16 mouse cellular contexts compared by ENCODE assay signal in genomic region chr17:50710497-50711222, GRCm38 (mm10).
DNase-seq lines count a peak whose midpoint lies in the region; ATAC-seq and TF ChIP-seq lines count a peak whose summit lies in the region.
"Had no signal": no experiment of that assay in that cellular context is flagged by ENCODE, and none has a peak within 500 bp of the region (broad histone marks: within the 10 kb centered on the region; RNA-seq: fewer than 3 reads in every experiment).

No protein-coding gene starts in this region.

- no peak for TF ChIP-seq CTCF in hindbrain, postnatal 0 days (IDR thresholded peaks at IDR 0.05; ENCODE audit: low read depth)

- H3K9ac ChIP-seq in embryonic facial prominence, embryonic 11.5 days (replicated peaks; ENCODE audit: low read length), result no peak overlapping the region
- H3K9ac ChIP-seq in forebrain, embryonic 15.5 days (replicated peaks), result no peak overlapping the region
- no peak overlapping the region for H3K9ac ChIP-seq in hindbrain, postnatal 0 days (replicated peaks; ENCODE audit: low read length)
- no peak overlapping the region for H3K9ac ChIP-seq in neural tube, embryonic 15.5 days (replicated peaks)
- H3K9ac ChIP-seq: heart, embryonic 15.5 days; intestine, embryonic 15.5 days; limb, embryonic 13.5 days had no signal

- no peaks in the 10 kb centered on the region for H3K4me1 ChIP-seq in embryonic facial prominence, embryonic 11.5 days (ENCODE audit: control insufficient read depth, insufficient read depth, low read length)
- H3K4me1 ChIP-seq in embryonic facial prominence, embryonic 10.5 days, result no peaks in the 10 kb centered on the region
- H3K4me1 ChIP-seq in forebrain, embryonic 15.5 days, result peaks cover 3% of the 10 kb centered on the region; the same call in 1 of the 2 replicates
- no peaks in the 10 kb centered on the region for H3K4me1 ChIP-seq in hindbrain, postnatal 0 days (ENCODE audit: insufficient read depth, low read length)
- peaks cover 3% of the 10 kb centered on the region for H3K4me1 ChIP-seq in neural tube, embryonic 15.5 days
- H3K4me1 ChIP-seq: heart, embryonic 15.5 days; intestine, embryonic 15.5 days; limb, embryonic 13.5 days had no signal

- no peaks in the 10 kb centered on the region; the same call in 1 of the 2 replicates for H3K27me3 ChIP-seq in embryonic facial prominence, embryonic 11.5 days (ENCODE audit: control insufficient read depth, insufficient read depth, low read length)
- H3K27me3 ChIP-seq in embryonic facial prominence, embryonic 10.5 days (replicated peaks; ENCODE audit: low read depth, poor library complexity, severe bottlenecking), result no peaks in the 10 kb centered on the region
- H3K27me3 ChIP-seq in forebrain, embryonic 15.5 days, result no peaks in the 10 kb centered on the region
- H3K27me3 ChIP-seq in hindbrain, postnatal 0 days (ENCODE audit: insufficient read depth, low read length), result no peaks in the 10 kb centered on the region
- no peaks in the 10 kb centered on the region for H3K27me3 ChIP-seq in neural tube, embryonic 15.5 days (replicated peaks)
- H3K27me3 ChIP-seq: heart, embryonic 15.5 days; intestine, embryonic 15.5 days; limb, embryonic 13.5 days had no signal

- no peaks in the 10 kb centered on the region for H3K36me3 ChIP-seq in embryonic facial prominence, embryonic 11.5 days (replicated peaks; ENCODE audit: control insufficient read depth, insufficient read depth, low read depth, low read length)
- no peaks in the 10 kb centered on the region for H3K36me3 ChIP-seq in embryonic facial prominence, embryonic 10.5 days (replicated peaks)
- H3K36me3 ChIP-seq in forebrain, embryonic 15.5 days, result no peaks in the 10 kb centered on the region
- H3K36me3 ChIP-seq in hindbrain, postnatal 0 days (ENCODE audit: insufficient read depth, low read length), result no peaks in the 10 kb centered on the region
- H3K36me3 ChIP-seq in neural tube, embryonic 15.5 days, result no peaks in the 10 kb centered on the region
- H3K36me3 ChIP-seq: heart, embryonic 15.5 days; intestine, embryonic 15.5 days; limb, embryonic 13.5 days had no signal

- 0 out of 2 replicates have a peak, but pooled peaks have one; percentile 39 for ATAC-seq in embryonic facial prominence, embryonic 11.5 days (replicated peaks; ENCODE audit: insufficient number of reproducible peaks, low FRiP score, low TSS enrichment, low read depth)
- ATAC-seq in forebrain, embryonic 15.5 days (replicated peaks), result peak; percentile 78
- no peak; the same call in 1 of the 2 replicates for ATAC-seq in hindbrain, postnatal 0 days
- peak; percentile 41; the same call in 1 of the 2 replicates for ATAC-seq in neural tube, embryonic 15.5 days (ENCODE audit: low FRiP score)
- no peak for ATAC-seq in megakaryocyte-erythroid progenitor cell, adult 5-6 weeks (replicated peaks; ENCODE audit: low FRiP score, low TSS enrichment, poor library complexity, severe bottlenecking)
- ATAC-seq: intestine, embryonic 15.5 days had no signal

- no peaks in the 10 kb centered on the region for H3K9me3 ChIP-seq in embryonic facial prominence, embryonic 11.5 days (replicated peaks; ENCODE audit: control insufficient read depth, low read length)
- peaks cover 12% of the 10 kb centered on the region; the same call in 1 of the 2 replicates for H3K9me3 ChIP-seq in embryonic facial prominence, embryonic 10.5 days
- H3K9me3 ChIP-seq in forebrain, embryonic 15.5 days, result no peaks in the 10 kb centered on the region
- H3K9me3 ChIP-seq in hindbrain, postnatal 0 days (ENCODE audit: low read length), result 0 out of 2 replicates have a peak, but pooled peaks cover 2% of the 10 kb centered on the region
- H3K9me3 ChIP-seq in neural tube, embryonic 15.5 days (replicated peaks), result no peaks in the 10 kb centered on the region
- H3K9me3 ChIP-seq: heart, embryonic 15.5 days; intestine, embryonic 15.5 days had no signal

- H3K4me2 ChIP-seq in embryonic facial prominence, embryonic 11.5 days (ENCODE audit: low read depth, low read length), result no peak overlapping the region
- H3K4me2 ChIP-seq in forebrain, embryonic 15.5 days (replicated peaks), result no peak overlapping the region
- no peak overlapping the region for H3K4me2 ChIP-seq in hindbrain, postnatal 0 days (ENCODE audit: low read depth, low read length)
- no peak overlapping the region for H3K4me2 ChIP-seq in neural tube, embryonic 15.5 days
- H3K4me2 ChIP-seq: heart, embryonic 15.5 days; intestine, embryonic 15.5 days; limb, embryonic 13.5 days had no signal

- no peak for DNase-seq in embryonic facial prominence, embryonic 11.5 days (ENCODE audit: low spot score)
- DNase-seq in embryonic facial prominence, embryonic 10.5 days (ENCODE audit: low spot score), result no peak
- peak; percentile 40 for DNase-seq in hindbrain, postnatal 0 days (ENCODE audit: low spot score)
- DNase-seq in left cerebral cortex, adult 11 months (ENCODE audit: low spot score), result no peak
- no peak for DNase-seq in thymus, postnatal 14 days
- DNase-seq: adrenal gland, postnatal 36 days; kidney, postnatal 14 days; lung, adult 2 months; spleen, adult 18-20 months had no signal

- no peak overlapping the region for H3K4me3 ChIP-seq in embryonic facial prominence, embryonic 11.5 days (ENCODE audit: low read depth, low read length)
- H3K4me3 ChIP-seq in embryonic facial prominence, embryonic 10.5 days, result no peak overlapping the region
- H3K4me3 ChIP-seq in forebrain, embryonic 15.5 days, result no peak overlapping the region
- H3K4me3 ChIP-seq in hindbrain, postnatal 0 days (ENCODE audit: low read length), result no peak overlapping the region
- H3K4me3 ChIP-seq in neural tube, embryonic 15.5 days (replicated peaks), result no peak overlapping the region
- H3K4me3 ChIP-seq: heart, embryonic 15.5 days; intestine, embryonic 15.5 days; limb, embryonic 13.5 days had no signal

- no peak overlapping the region for H3K27ac ChIP-seq in embryonic facial prominence, embryonic 11.5 days (replicated peaks; ENCODE audit: low read depth, low read length)
- H3K27ac ChIP-seq in embryonic facial prominence, embryonic 10.5 days (replicated peaks), result no peak overlapping the region
- peak overlapping the region; percentile 51; the same call in 1 of the 2 replicates for H3K27ac ChIP-seq in forebrain, embryonic 15.5 days (replicated peaks)
- no peak overlapping the region for H3K27ac ChIP-seq in hindbrain, postnatal 0 days
- H3K27ac ChIP-seq in neural tube, embryonic 15.5 days (replicated peaks), result no peak overlapping the region
- H3K27ac ChIP-seq: heart, embryonic 15.5 days; intestine, embryonic 15.5 days; limb, embryonic 13.5 days; stomach, postnatal 0 days had no signal

- 79% methylated on average over 7 of the region's 7 CpGs for WGBS in embryonic facial prominence, embryonic 11.5 days
- WGBS in embryonic facial prominence, embryonic 10.5 days, result 80% methylated on average over 7 of the region's 7 CpGs
- 62% methylated on average over 7 of the region's 7 CpGs for WGBS in forebrain, embryonic 15.5 days
- WGBS in hindbrain, postnatal 0 days, result 48% methylated on average over 7 of the region's 7 CpGs
- WGBS in neural tube, embryonic 15.5 days, result 40% methylated on average over 7 of the region's 7 CpGs

Comparison
In these comparisons a context has a peak if more than half of its experiments do, and no peak if none do; other contexts are left out.
1. ATAC-seq: peak in embryonic facial prominence, embryonic 11.5 days (single experiment), forebrain, embryonic 15.5 days (single experiment) and neural tube, embryonic 15.5 days (single experiment); none in hindbrain, postnatal 0 days (single experiment) and megakaryocyte-erythroid progenitor cell, adult 5-6 weeks (single experiment).